Mouse (Mus musculus): Measurements from ENCODE around the gene Khk.

- TF ChIP-seq TAL1 (conservative IDR thresholded peaks at IDR 0.05; ENCODE audit: low read depth, low read length) (no peak), CTCF (IDR thresholded peaks at IDR 0.05; ENCODE audit: low read depth, low read length) (no peak), GATA1 (IDR thresholded peaks at IDR 0.05; ENCODE audit: borderline replicate concordance, low read length) (no peak), GATA2 (IDR thresholded peaks at IDR 0.05; ENCODE audit: borderline replicate concordance, low read depth, low read length) (no peak), POLR2AphosphoS5 (IDR thresholded peaks at IDR 0.05; ENCODE audit: insufficient replicate concordance, low read depth, low read length) (no peak)
Measured at GRCm38 (mm10) chr5:30968416-30968815, 47.2 kb downstream of the Khk start, which contains the start of gene Tcf23.
